Mouse (Mus musculus) left cerebral cortex, postnatal 36 days (tissue): Measurements from ENCODE around the gene Nsun6. TPM values are rescaled to one million over a fixed set of nuclear protein-coding genes. Genes with fewer than 3 reads are reported as not detected.

Experiments used
- DNase-seq, 2 experiments: peaks; one replicate each; pipeline ENCODE4 v3.0.0; 2021 to 2022; ENCODE audit warnings: low spot score in 2 of 2, mixed read lengths in 1 of 2
- intact Hi-C: fragments of 180-260 bp; cut with DNase I; formaldehyde crosslinking; loops from one replicate; pipeline ENCODE4 v1.15.1; 2025
- total RNA-seq, 2 experiments: library from RNA; stranded (reverse); gene quantifications; 2 replicates each; pipeline ENCODE4 v1.2.3; 2021

Gene Nsun6
- total RNA-seq, 2 experiments from 2014 or later, result 10.0 to 12.2 TPM

DNA sequence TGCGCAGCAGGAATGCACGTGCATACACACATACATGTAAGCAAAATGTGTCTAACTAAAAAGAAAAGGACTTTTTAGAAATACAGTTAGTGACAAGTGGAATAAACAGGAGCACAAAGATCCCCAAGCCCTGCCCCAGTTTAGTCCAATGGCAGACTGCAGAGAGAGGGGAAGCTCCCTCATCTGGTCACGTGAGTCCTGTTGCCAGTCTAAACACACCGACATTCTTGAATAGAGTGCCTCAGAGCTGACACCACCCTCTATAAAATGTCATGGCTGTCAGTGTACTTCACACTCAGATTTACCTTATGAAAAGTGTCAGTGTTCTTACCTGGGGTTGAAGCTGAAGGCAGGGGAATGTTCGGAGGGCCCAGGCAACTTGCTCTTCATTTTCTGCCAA is 57.0 kb downstream of the Nsun6 start:
- no peak for DNase-seq
- intact Hi-C loops, result no loop called here

DNA sequence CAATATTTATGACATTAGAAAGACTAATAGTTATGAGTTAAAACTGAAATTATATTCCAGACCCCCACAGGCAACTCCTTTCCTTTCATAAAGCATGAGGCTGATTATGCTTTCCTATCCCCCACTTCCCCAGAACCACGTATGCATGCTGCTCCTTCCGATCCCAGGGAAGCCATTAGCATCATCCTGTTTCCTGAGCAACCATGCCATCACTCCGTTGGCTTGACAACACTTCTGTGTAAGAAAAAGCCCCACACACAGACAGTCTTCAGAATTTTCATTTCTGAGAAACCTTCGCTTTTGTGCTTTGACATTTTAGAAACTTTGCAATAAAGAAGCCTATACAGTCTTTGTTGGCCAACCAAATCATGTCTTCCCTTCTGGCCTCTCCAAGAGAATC is 58.8 kb downstream of the Nsun6 start:
- no peak for DNase-seq
- intact Hi-C loops, result no loop called here

DNA sequence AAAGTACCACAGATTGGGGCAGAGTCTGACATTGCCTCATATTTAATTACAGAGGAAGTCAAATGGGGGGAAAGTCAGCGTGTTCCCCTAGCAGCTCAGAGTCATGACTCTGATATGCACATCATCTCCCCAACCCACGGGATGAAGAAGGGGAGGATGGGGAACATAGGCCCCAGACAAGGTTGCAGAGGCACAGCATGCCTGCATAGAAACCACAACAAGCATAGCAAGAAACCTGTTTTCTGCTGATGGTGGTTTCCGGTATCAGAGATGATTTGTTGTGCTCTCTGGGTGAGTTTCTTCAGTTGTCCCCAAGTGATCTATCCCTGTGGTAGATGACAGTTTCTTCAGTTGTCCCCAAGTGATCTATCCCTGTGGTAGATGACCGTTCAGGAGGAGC is 62.3 kb downstream of the Nsun6 start:
- intact Hi-C loops, result no loop called here
- DNase-seq, result no peak

DNA sequence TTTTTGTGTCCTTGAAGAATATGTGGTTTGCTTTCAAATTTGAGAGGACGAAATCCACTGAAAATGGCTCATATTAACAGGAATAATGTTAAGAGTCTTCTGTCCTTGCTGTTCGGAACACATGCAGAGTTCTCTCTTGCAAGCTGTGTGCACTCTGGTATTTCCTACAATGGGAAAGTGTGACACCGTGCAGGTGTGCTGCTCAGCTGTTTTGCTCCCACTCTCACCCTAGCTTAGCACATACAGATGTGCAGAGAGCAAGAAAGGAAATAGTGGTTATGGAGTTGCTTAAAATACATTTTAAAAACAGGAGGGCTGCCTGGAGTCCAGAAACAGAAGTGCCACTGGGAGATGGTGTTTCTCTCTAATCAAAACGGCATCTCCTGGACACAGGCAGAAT is 65.5 kb downstream of the Nsun6 start:
- intact Hi-C loops, result no loop called here
- DNase-seq, result no peak

DNA sequence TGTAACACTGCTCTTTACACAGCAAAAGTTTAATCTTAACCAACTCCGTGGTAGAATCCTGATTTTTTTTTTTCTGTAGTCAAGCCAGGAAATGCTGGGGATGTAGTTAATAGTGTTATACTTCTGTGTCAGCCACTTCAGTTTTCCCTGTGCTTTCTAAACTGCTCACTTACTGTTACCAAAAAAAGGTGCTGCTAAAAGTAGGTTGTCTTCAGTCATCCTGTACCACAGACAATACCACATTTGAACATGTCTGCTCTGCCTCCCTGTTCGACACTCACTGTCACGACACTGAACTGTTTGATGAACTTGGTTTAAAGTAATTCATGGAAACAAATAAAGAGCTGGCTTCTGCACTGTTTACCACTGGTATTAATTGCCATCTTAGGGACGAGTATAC is 66.4 kb downstream of the Nsun6 start:
- no peak for DNase-seq
- intact Hi-C loops, result no loop called here

DNA sequence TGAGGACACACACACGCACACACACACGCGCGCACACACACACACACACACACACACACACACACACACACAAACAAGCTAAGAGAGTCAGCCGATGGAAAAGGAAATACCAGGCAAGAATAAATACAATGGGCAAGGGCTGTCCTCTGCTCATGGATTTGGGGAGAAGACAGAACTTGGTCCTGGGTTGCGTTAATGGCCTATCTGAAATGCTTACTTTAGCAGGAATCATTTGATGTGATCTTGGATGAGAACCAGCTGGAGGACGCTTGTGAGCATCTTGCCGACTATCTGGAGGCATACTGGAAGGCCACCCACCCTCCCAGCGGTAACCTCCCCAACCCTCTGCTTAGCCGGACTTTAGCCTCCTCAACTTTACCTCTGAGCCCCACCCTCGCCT is 70.8 kb downstream of the Nsun6 start:
- DNase-seq, result no peak
- intact Hi-C loops, result no loop called here

DNA sequence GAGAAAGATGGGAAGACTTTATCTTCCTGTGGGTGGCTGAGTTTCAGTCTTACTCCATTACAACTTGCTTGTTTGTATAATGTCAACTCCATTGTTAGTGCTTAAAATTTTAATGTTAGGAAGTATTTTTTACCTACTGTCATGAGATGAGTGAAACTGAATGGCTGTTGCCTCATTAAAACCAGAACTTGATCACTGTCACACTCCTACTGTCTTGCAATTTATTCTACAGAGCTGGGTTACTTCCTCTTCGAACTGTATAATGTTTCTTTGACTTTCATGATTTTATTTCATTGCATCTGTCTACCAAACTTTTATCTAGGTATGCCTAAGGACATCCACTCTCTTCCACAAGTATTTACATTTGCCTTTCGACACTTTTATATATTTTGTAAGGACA is 93.4 kb downstream of the Nsun6 start:
- no peak for DNase-seq
- intact Hi-C loops, result no loop called here

DNA sequence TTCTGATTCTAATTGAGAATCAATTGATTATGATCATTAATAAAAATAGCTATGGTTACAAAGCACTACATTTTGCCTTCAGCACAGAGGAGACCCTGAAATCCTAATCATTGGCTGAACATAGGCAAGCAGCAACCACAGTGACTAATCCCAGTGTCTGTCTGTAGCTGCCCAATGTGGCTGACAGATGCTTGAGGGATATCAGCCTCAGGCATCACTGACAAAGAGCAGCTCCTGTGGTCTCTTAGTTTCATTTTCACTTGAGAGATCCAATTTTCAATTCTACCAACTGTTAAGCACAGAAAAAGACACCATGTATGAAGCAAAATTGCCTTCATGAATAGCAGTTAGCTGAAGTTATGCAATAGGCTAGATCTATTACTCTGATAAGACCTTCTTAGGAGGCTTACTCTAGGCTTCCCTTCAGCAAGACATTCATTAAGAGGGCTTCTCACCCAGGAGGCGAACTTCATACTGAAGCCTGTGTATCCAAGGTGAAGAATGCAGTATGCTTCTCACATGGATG is 93.8 kb downstream of the Nsun6 start:
- no peak for DNase-seq
- intact Hi-C loops, result no loop called here

DNA sequence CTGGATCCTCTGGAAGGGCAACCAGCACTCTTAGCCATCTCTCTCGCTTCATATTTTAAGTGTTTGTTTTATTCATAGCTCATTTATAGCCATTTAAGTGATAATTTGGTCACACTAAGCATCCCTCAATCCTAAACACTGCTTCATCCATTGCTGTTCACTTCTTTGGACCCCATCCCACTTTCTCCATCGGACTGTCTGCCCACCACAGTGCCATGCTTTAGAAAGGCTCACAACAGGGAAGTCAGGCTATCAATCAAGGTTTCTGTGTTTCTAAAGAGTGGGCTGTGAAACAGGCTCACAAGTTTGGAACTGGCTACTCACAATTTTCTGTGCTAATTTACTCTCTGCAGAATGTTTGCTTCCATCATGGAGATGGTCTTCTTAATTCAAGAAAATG is 101.8 kb downstream of the Nsun6 start:
- DNase-seq, result no peak
- intact Hi-C loops, result no loop called here

Other genes with a start within 250 kb of the Nsun6 start
- 10 to 100 TPM; 23.2 to 24.3 TPM for gene Arl5b, start 5.7 kb downstream of the Nsun6 start, total RNA-seq